Mouse (Mus musculus): ENCODE measurements around the gene Slc30a2.
"Not testable (repeated sequence)": the region's sequence is repeated elsewhere in the genome, so short reads cannot be mapped to it uniquely, and the experiment has no call there.

The Slc30a2 gene

GRCm38 (mm10) chr4:134359649-134360048 is 16.7 kb downstream of the Slc30a2 start:
- no peak for DNase-seq

- DNase-seq, result peak; percentile 18
Observed at GRCm38 (mm10) chr4:134361215-134361614, 18.2 kb downstream of the Slc30a2 start.

- no peak for DNase-seq
Observed at GRCm38 (mm10) chr4:134362124-134362523, 19.1 kb downstream of the Slc30a2 start.

- DNase-seq, result peak; percentile 80
Observed at GRCm38 (mm10) chr4:134362586-134362985, 19.6 kb downstream of the Slc30a2 start.

GRCm38 (mm10) chr4:134365280-134365679 is 22.3 kb downstream of the Slc30a2 start:
- DNase-seq, result no peak

- no peak for DNase-seq
Observed at GRCm38 (mm10) chr4:134370649-134371221, 27.8 kb downstream of the Slc30a2 start.

GRCm38 (mm10) chr4:134371316-134371855 is 28.4 kb downstream of the Slc30a2 start:
- DNase-seq, result no peak

- DNase-seq, result peak; percentile 67
Observed at GRCm38 (mm10) chr4:134372294-134372747, 29.3 kb downstream of the Slc30a2 start.

GRCm38 (mm10) chr4:134373295-134373694 is 30.3 kb downstream of the Slc30a2 start:
- DNase-seq, result no peak

- DNase-seq, result no peak
Observed at GRCm38 (mm10) chr4:134374306-134374705, 31.3 kb downstream of the Slc30a2 start.

GRCm38 (mm10) chr4:134378089-134378615 is 35.2 kb downstream of the Slc30a2 start:
- DNase-seq, result no peak

GRCm38 (mm10) chr4:134379510-134379909 is 36.5 kb downstream of the Slc30a2 start:
- no peak for DNase-seq

GRCm38 (mm10) chr4:134383750-134384149 is 40.8 kb downstream of the Slc30a2 start, which contains the start of gene Extl1:
Gene Extl1, minus strand, starts transcription at chr4:134383850.
- DNase-seq, result not testable (repeated sequence)

GRCm38 (mm10) chr4:134387268-134387667 is 44.3 kb downstream of the Slc30a2 start:
- DNase-seq, result peak; percentile 46

GRCm38 (mm10) chr4:134388397-134388796 is 45.4 kb downstream of the Slc30a2 start:
- peak; percentile 72 for DNase-seq

- DNase-seq, result no peak
Observed at GRCm38 (mm10) chr4:134391636-134392035, 48.7 kb downstream of the Slc30a2 start.

- peak; percentile 36 for DNase-seq
Observed at GRCm38 (mm10) chr4:134392595-134392994, 49.6 kb downstream of the Slc30a2 start.

- peak; percentile 28 for DNase-seq
Observed at GRCm38 (mm10) chr4:134393026-134393425, 50.0 kb downstream of the Slc30a2 start.

- no peak for DNase-seq
Observed at GRCm38 (mm10) chr4:134395142-134395541, 52.2 kb downstream of the Slc30a2 start.

- peak; percentile 90 for DNase-seq
Observed at GRCm38 (mm10) chr4:134395977-134396825, 53.2 kb downstream of the Slc30a2 start, which contains the start of gene Pafah2. Gene Pafah2, plus strand, starts transcription at chr4:134396320.

GRCm38 (mm10) chr4:134397121-134397520 is 54.1 kb downstream of the Slc30a2 start:
- no peak for DNase-seq

GRCm38 (mm10) chr4:134397732-134398131 is 54.8 kb downstream of the Slc30a2 start:
- no peak for DNase-seq

GRCm38 (mm10) chr4:134400206-134400605 is 57.2 kb downstream of the Slc30a2 start:
- DNase-seq, result no peak
